Mouse (Mus musculus) heart, embryonic 16.5 days (tissue): Measurements from ENCODE around the gene Crebzf. TPM values are rescaled to one million over a fixed set of nuclear protein-coding genes. Genes with fewer than 3 reads are reported as not detected.

ENCODE experiments used
- ATAC-seq: fragments of 200-750 bp; cut with Nextera tagmentation; replicated peaks from 2 replicates; pipeline ENCODE4 v1.8.0; 2017; ENCODE audit warnings: moderate number of reproducible peaks; ENCODE audit not compliant: insufficient read depth, low FRiP score; ENCODE audit errors: extremely low read depth
- H3K27ac ChIP-seq: fragments of 300-500 bp; sonication (generic); 2 replicates; pipeline ENCODE4 v1.5.1; 2014; ENCODE audit warnings: mild to moderate bottlenecking, low read length, control low read depth, moderate library complexity
- H3K27me3 ChIP-seq: fragments of 300-500 bp; sonication (generic); 2 replicates; pipeline ENCODE4 v1.6.1; 2014; ENCODE audit warnings: low read length, mixed read lengths; ENCODE audit not compliant: control insufficient read depth, insufficient read depth
- H3K36me3 ChIP-seq: fragments of 300-500 bp; sonication (generic); 2 replicates; pipeline ENCODE4 v1.6.1; 2014; ENCODE audit not compliant: control insufficient read depth, insufficient read depth
- H3K4me1 ChIP-seq: fragments of 300-500 bp; sonication (generic); 2 replicates; pipeline ENCODE4 v1.6.1; 2014; ENCODE audit warnings: low read length, mixed read lengths; ENCODE audit not compliant: control insufficient read depth, insufficient read depth
- H3K4me2 ChIP-seq: fragments of 300-500 bp; sonication (generic); 2 replicates; pipeline ENCODE4 v1.6.1; 2014; ENCODE audit warnings: low read depth, mild to moderate bottlenecking, control low read depth, low read length
- H3K4me3 ChIP-seq: fragments of 300-500 bp; sonication (generic); 2 replicates; pipeline ENCODE4 v1.5.1; 2014; ENCODE audit warnings: mild to moderate bottlenecking, control low read depth, low read length
- H3K9ac ChIP-seq: fragments of 300-500 bp; sonication (generic); 2 replicates; pipeline ENCODE4 v1.6.1; 2014; ENCODE audit warnings: low read length, control low read depth
- H3K9me3 ChIP-seq: fragments of 300-500 bp; sonication (generic); replicated peaks from 2 replicates; pipeline ENCODE4 v1.6.1; 2016; ENCODE audit warnings: low read length; ENCODE audit not compliant: control insufficient read depth
- WGBS: fragments of 180-500 bp; shearing (Covaris S2); extraction: QIAGEN DNeasy Blood & Tissue Kit; methylation state at CpG from one replicate; pipeline ENCODE4 v1.1.7; 2014; 5-methylcytosine and 5-hydroxymethylcytosine counted together
- polyA plus RNA-seq: library from polyadenylated mRNA; unstranded; fragments of >200 nt; fragmentation: Nextera tagmentation; extraction: Ambion mirVana; gene quantifications from 2 replicates; pipeline ENCODE4 v1.2.1, GENCODE M21; 2015

Crebzf gene
- polyA plus RNA-seq, 1 experiment from 2014 or later = 14.4 TPM

- 86% methylated on average over 5 of the region's 5 CpGs for WGBS
- peaks cover 5% of the 10 kb centered on the region; the same call in 1 of the 2 replicates for H3K4me1 ChIP-seq
Measured at GRCm38 (mm10) chr7:90461441-90461840, 18.9 kb downstream of the Crebzf start.

DNA sequence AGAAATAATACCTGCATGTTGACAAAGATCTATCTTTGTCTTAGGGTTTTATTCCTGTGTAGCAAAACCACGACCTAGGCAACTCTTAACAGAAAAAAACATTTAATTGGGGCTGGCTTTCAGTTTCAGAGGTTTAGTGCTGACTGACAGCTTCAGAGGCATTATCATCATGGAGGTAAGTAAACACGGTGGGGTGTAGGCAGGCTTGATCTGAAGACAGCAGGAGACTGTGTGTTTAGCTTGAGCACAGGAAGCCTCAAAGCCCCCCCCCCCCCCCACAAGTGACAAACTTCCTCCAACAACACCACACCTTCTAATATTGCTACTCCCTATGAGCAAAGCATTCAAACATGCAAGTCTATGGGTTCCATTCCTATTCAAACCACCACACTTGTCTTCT, 31.0 kb downstream of the Crebzf start:
- H3K27ac ChIP-seq = no peak overlapping the region
- 50% methylated on average over 2 of the region's 2 CpGs for WGBS
- no peak overlapping the region for H3K4me3 ChIP-seq
- no peak overlapping the region for H3K4me2 ChIP-seq
- ATAC-seq = no peak
- no peak overlapping the region for H3K9ac ChIP-seq
- H3K27me3 ChIP-seq = 0 out of 2 replicates have a peak, but pooled peaks cover 2% of the 10 kb centered on the region
- peaks cover 5% of the 10 kb centered on the region for H3K4me1 ChIP-seq
- peaks cover 14% of the 10 kb centered on the region; the same call in 1 of the 2 replicates for H3K36me3 ChIP-seq
- no peaks in the 10 kb centered on the region for H3K9me3 ChIP-seq

More at GRCm38 (mm10) chr7:90461441-90461840, 18.9 kb downstream of the Crebzf start:
- ATAC-seq = no peak
- Histone ChIP-seq H3K36me3 (no peaks in the 10 kb centered on the region), H3K27ac (no peak overlapping the region), H3K27me3 (0 out of 2 replicates have a peak, but pooled peaks cover 2% of the 10 kb centered on the region), H3K4me2 (no peak overlapping the region), H3K9ac (no peak overlapping the region), H3K9me3 (no peaks in the 10 kb centered on the region), H3K4me3 (no peak overlapping the region)

GRCm38 (mm10) chr7:90475793-90476312, 33.3 kb downstream of the Crebzf start, which contains the start of gene Tmem126b:
Gene Tmem126b, minus strand, starts transcription at chr7:90476001.
- peak within 1 kb of the TSS; percentile 86 for H3K4me3 ChIP-seq
- peaks cover 4% of the 10 kb centered on the region for H3K27me3 ChIP-seq
- peak within 1 kb of the TSS; percentile 84 for H3K27ac ChIP-seq
- H3K9ac ChIP-seq = peak within 1 kb of the TSS; percentile 86
- H3K4me1 ChIP-seq = peaks cover 5% of the 10 kb centered on the region
- ATAC-seq = peak; percentile 100
- peak within 1 kb of the TSS; percentile 99 for H3K4me2 ChIP-seq
- H3K36me3 ChIP-seq = peaks cover 4% of the 10 kb centered on the region; the same call in 1 of the 2 replicates
- no peaks in the 10 kb centered on the region for H3K9me3 ChIP-seq
- WGBS = under 1% methylated on average over 36 of the region's 36 CpGs

DNA sequence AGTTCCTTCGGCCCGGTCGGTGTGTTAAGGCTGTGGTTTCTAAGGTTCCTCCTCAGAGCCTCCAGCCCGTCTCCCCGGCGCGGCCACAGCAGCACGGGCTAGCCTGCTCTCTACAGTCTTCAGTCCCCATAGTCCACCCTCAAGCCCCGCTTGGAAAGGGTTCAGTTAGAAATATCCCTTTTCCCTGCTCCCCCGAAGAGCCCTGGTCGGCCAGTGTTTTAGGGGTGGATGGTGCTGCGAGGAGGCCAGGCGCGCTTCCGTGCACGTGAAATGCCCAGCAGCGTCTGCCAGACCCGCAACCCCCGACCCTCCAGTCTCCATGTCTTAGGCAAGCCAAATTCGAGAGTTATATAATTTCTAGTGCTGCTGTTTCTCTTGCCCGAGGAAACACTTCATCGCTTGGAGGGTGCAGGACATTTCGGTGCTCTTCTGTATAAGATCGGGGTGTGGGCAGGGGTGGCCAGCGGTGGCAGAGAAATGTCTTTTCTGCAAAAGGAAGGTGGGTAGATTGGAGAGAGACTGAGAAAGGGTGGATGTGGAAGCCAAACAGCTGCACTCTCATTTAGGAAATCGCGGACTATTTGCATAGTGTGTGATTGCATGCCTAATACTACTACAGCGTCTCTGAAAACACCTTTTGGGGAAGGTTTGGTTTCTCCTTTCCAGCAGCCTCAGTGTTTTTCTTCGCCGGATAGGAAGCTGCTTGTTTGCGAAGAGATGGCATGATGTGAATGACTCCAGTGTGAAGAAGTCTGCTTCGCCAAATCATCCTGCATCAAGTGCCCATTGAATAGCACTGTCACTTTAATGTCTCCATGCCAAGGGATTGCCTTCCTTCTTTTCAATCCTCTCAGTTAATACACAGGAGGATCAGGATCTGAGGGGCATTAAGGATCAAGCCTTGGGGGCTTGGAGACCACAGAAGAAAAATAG, 34.0 kb downstream of the Crebzf start, which contains the start of gene Dlg2:
Gene Dlg2, plus strand, starts transcription at position 360 of the 933 bp plus-strand sequence.
- under 1% methylated on average over 32 of the region's 32 CpGs for WGBS
- no peak; the same call in 1 of the 2 replicates for ATAC-seq
- Histone ChIP-seq H3K27me3 (peaks cover 4% of the 10 kb centered on the region), H3K36me3 (peaks cover 4% of the 10 kb centered on the region; the same call in 1 of the 2 replicates), H3K9ac (peak within 1 kb of the TSS; percentile 86), H3K4me1 (peaks cover 5% of the 10 kb centered on the region), H3K27ac (peak within 1 kb of the TSS; percentile 84), H3K4me2 (peak within 1 kb of the TSS; percentile 99), H3K4me3 (peak within 1 kb of the TSS; percentile 86), H3K9me3 (no peaks in the 10 kb centered on the region)

- H3K27me3 ChIP-seq = peaks cover 3% of the 10 kb centered on the region
- H3K27ac ChIP-seq = no peak overlapping the region
- no peak for ATAC-seq
- WGBS = 81% methylated on average over 2 of the region's 2 CpGs
- H3K4me2 ChIP-seq = no peak overlapping the region
- H3K4me3 ChIP-seq = no peak overlapping the region
- no peaks in the 10 kb centered on the region for H3K9me3 ChIP-seq
- H3K36me3 ChIP-seq = no peaks in the 10 kb centered on the region
- no peak overlapping the region for H3K9ac ChIP-seq
- H3K4me1 ChIP-seq = no peaks in the 10 kb centered on the region
Measured at GRCm38 (mm10) chr7:90482607-90483006, 40.1 kb downstream of the Crebzf start.

Other genes with a start within 250 kb of the Crebzf start
- gene Ccdc83, start 177.0 kb upstream of the Crebzf start, polyA plus RNA-seq = not detected in 2 replicates
- 7.7 and 7.8 TPM in 2 replicates for gene Sytl2, start 140.5 kb upstream of the Crebzf start, polyA plus RNA-seq
- gene Ccdc89, start 16.2 kb upstream of the Crebzf start, polyA plus RNA-seq = 0.62 and 0.79 TPM in 2 replicates
- 122 and 124 TPM in 2 replicates for gene Tmem126a, start 14.5 kb downstream of the Crebzf start, polyA plus RNA-seq
- 33.3 and 35.2 TPM in 2 replicates for gene Tmem126b, start 33.3 kb downstream of the Crebzf start, polyA plus RNA-seq
- gene Dlg2, start 33.9 kb downstream of the Crebzf start, polyA plus RNA-seq = 5.7 and 7.7 TPM in 2 replicates